Mouse (Mus musculus) liver, embryonic 12.5 days (tissue): ENCODE results near the gene Chaf1a. TPM values are rescaled to one million over a fixed set of nuclear protein-coding genes. Genes with fewer than 3 reads are reported as not detected.

Experiments
- ATAC-seq: fragments of 200-750 bp; cut with Nextera tagmentation; 2 replicates; pipeline ENCODE4 v1.8.0; 2017; ENCODE audit warnings: moderate number of reproducible peaks, mild to moderate bottlenecking, moderate library complexity
- H3K27ac ChIP-seq: fragments of 300-500 bp; sonication (generic); 2 replicates; pipeline ENCODE4 v1.5.1; 2016; ENCODE audit warnings: mild to moderate bottlenecking
- H3K27me3 ChIP-seq: fragments of 300-500 bp; sonication (generic); replicated peaks from 2 replicates; pipeline ENCODE4 v1.6.1; 2016; ENCODE audit warnings: mild to moderate bottlenecking, moderate library complexity
- H3K36me3 ChIP-seq: fragments of 300-500 bp; sonication (generic); 2 replicates; pipeline ENCODE4 v1.6.1; 2016; ENCODE audit warnings: mild to moderate bottlenecking, moderate library complexity
- H3K4me1 ChIP-seq: fragments of 300-500 bp; sonication (generic); 2 replicates; pipeline ENCODE4 v1.6.1; 2016
- H3K4me2 ChIP-seq: fragments of 300-500 bp; sonication (generic); 2 replicates; pipeline ENCODE4 v1.6.1; 2016; ENCODE audit warnings: mild to moderate bottlenecking, moderate library complexity
- H3K4me3 ChIP-seq: fragments of 300-500 bp; sonication (generic); 2 replicates; pipeline ENCODE4 v1.5.1; 2016; ENCODE audit warnings: mild to moderate bottlenecking, moderate library complexity
- H3K9ac ChIP-seq: fragments of 300-500 bp; sonication (generic); 2 replicates; pipeline ENCODE4 v1.6.1; 2016; ENCODE audit warnings: mild to moderate bottlenecking, moderate library complexity
- H3K9me3 ChIP-seq: fragments of 300-500 bp; sonication (generic); replicated peaks from 2 replicates; pipeline ENCODE4 v1.6.1; 2016; ENCODE audit warnings: mild to moderate bottlenecking, moderate library complexity
- WGBS: fragments of 180-500 bp; shearing (Covaris S2); methylation state at CpG from one replicate; pipeline ENCODE4 v1.1.7; 2016; ENCODE audit not compliant: insufficient replicate concordance; 5-methylcytosine and 5-hydroxymethylcytosine counted together
- polyA plus RNA-seq: library from polyadenylated mRNA; unstranded; fragments of >200 nt; fragmentation: Nextera tagmentation; extraction: Ambion mirVana; gene quantifications from 2 replicates; pipeline ENCODE4 v1.2.1, GENCODE M21; 2016

Chaf1a gene
- polyA plus RNA-seq, 1 experiment from 2014 or later: 37.6 TPM

- no peaks in the 10 kb centered on the region for H3K36me3 ChIP-seq
- peak; percentile 47 for ATAC-seq
- peaks cover under 1% of the 10 kb centered on the region; the same call in 1 of the 2 replicates for H3K9me3 ChIP-seq
- peak within 1 kb of the TSS; percentile 41 for H3K4me3 ChIP-seq
- peaks cover 21% of the 10 kb centered on the region for H3K4me1 ChIP-seq
- H3K27me3 ChIP-seq: peaks cover 77% of the 10 kb centered on the region
- peak within 1 kb of the TSS; percentile 36; the same call in 1 of the 2 replicates for H3K9ac ChIP-seq
- 1% methylated on average over 27 of the region's 27 CpGs for WGBS
- no peak within 1 kb of the TSS for H3K27ac ChIP-seq
- peak within 1 kb of the TSS; percentile 68 for H3K4me2 ChIP-seq
These were observed 77.0 kb downstream of the Chaf1a start, which contains the start of gene Plin5 for GRCm38 (mm10) chr17:56117251-56117710. Plin5 (minus strand) TSS chr17:56117596.

GRCm38 (mm10) chr17:56119431-56119830 lies 79.2 kb downstream of the Chaf1a start:
- Histone ChIP-seq H3K9me3 (peaks cover 7% of the 10 kb centered on the region), H3K27me3 (peaks cover 98% of the 10 kb centered on the region), H3K4me3 (no peak overlapping the region), H3K36me3 (peaks cover 7% of the 10 kb centered on the region; the same call in 1 of the 2 replicates), H3K4me2 (peak overlapping the region; percentile 31), H3K4me1 (peaks cover 28% of the 10 kb centered on the region), H3K9ac (no peak overlapping the region), H3K27ac (no peak overlapping the region)
- ATAC-seq: no peak
- WGBS: 34% methylated on average over 12 of the region's 12 CpGs

- Histone ChIP-seq H3K4me1 (peaks cover 32% of the 10 kb centered on the region), H3K27ac (no peak overlapping the region), H3K27me3 (peaks cover 93% of the 10 kb centered on the region), H3K9ac (no peak overlapping the region), H3K4me3 (0 out of 2 replicates have a peak overlapping the region, but pooled peaks have one; percentile 10), H3K9me3 (peaks cover 7% of the 10 kb centered on the region), H3K36me3 (peaks cover 7% of the 10 kb centered on the region; the same call in 1 of the 2 replicates), H3K4me2 (peak overlapping the region; percentile 31)
- no peak for ATAC-seq
- WGBS: 6% methylated on average over 66 of the region's 66 CpGs
These were observed 80.0 kb downstream of the Chaf1a start for GRCm38 (mm10) chr17:56119981-56120880.

GRCm38 (mm10) chr17:56121826-56122225 lies 81.6 kb downstream of the Chaf1a start, which contains the start of gene Lrg1:
Lrg1 (minus strand) TSS chr17:56122001.
- Histone ChIP-seq H3K9ac (no peak within 1 kb of the TSS), H3K27me3 (peaks cover 82% of the 10 kb centered on the region), H3K27ac (no peak within 1 kb of the TSS), H3K4me3 (no peak within 1 kb of the TSS), H3K4me2 (no peak within 1 kb of the TSS), H3K36me3 (peaks cover 7% of the 10 kb centered on the region; the same call in 1 of the 2 replicates), H3K9me3 (peaks cover 7% of the 10 kb centered on the region), H3K4me1 (peaks cover 31% of the 10 kb centered on the region)
- WGBS: 38% methylated on average over 2 of the region's 2 CpGs
- ATAC-seq: no peak

Other genes starting within 250 kb of the Chaf1a start
- 3.0 and 3.3 TPM in 2 replicates for gene Zfp119a, start 161.5 kb upstream of the Chaf1a start, polyA plus RNA-seq
- gene Zfp959, start 148.3 kb upstream of the Chaf1a start, polyA plus RNA-seq: 8.3 and 9.8 TPM in 2 replicates
- gene Zfp119b, start 90.9 kb upstream of the Chaf1a start, polyA plus RNA-seq: 1.8 and 2.5 TPM in 2 replicates
- gene Ebi3, start 87.8 kb upstream of the Chaf1a start, polyA plus RNA-seq: 4.5 and 5.4 TPM in 2 replicates
- gene Yju2, start 81.3 kb upstream of the Chaf1a start, polyA plus RNA-seq: 14.6 and 15.6 TPM in 2 replicates
- 0.81 and 0.95 TPM in 2 replicates for gene Shd, start 70.0 kb upstream of the Chaf1a start, polyA plus RNA-seq
- gene Fsd1, start 53.9 kb upstream of the Chaf1a start, polyA plus RNA-seq: 1.7 and 2.3 TPM in 2 replicates
- 1.8 and 2.1 TPM in 2 replicates for gene Stap2, start 34.9 kb upstream of the Chaf1a start, polyA plus RNA-seq
- gene Mpnd, start 34.7 kb upstream of the Chaf1a start, polyA plus RNA-seq: 27.4 and 29.1 TPM in 2 replicates
- 66.4 and 67.9 TPM in 2 replicates for gene Sh3gl1, start 3.8 kb upstream of the Chaf1a start, polyA plus RNA-seq
- gene Ubxn6, start 34.6 kb downstream of the Chaf1a start, polyA plus RNA-seq: 15.8 and 17.9 TPM in 2 replicates
- 86.7 and 89.4 TPM in 2 replicates for gene Hdgfl2, start 39.2 kb downstream of the Chaf1a start, polyA plus RNA-seq
- 0.05 and 0.06 TPM in 2 replicates for gene Plin4, start 69.4 kb downstream of the Chaf1a start, polyA plus RNA-seq
- gene Plin5, start 77.2 kb downstream of the Chaf1a start, polyA plus RNA-seq: 0.25 and 0.38 TPM in 2 replicates
- 0.27 and 0.48 TPM in 2 replicates for gene Lrg1, start 81.6 kb downstream of the Chaf1a start, polyA plus RNA-seq
- 1.5 and 1.7 TPM in 2 replicates for gene Sema6b, start 99.9 kb downstream of the Chaf1a start, polyA plus RNA-seq
- gene Tnfaip8l1, start 122.0 kb downstream of the Chaf1a start, polyA plus RNA-seq: 3.7 TPM in 2 replicates
- gene Mydgf, start 143.5 kb downstream of the Chaf1a start, polyA plus RNA-seq: 66.2 and 71.0 TPM in 2 replicates
- gene Dpp9, start 178.5 kb downstream of the Chaf1a start, polyA plus RNA-seq: 27.1 and 28.5 TPM in 2 replicates
- 10.2 and 10.7 TPM in 2 replicates for gene Fem1a, start 216.4 kb downstream of the Chaf1a start, polyA plus RNA-seq
- gene Ticam1, start 236.3 kb downstream of the Chaf1a start, polyA plus RNA-seq: 3.8 and 4.1 TPM in 2 replicates